Mouse (Mus musculus): ENCODE results near the gene Nell2.
"Not testable (repeated sequence)": the region's sequence is repeated elsewhere in the genome, so short reads cannot be mapped to it uniquely, and the experiment has no call there.

Nell2 gene

DNA sequence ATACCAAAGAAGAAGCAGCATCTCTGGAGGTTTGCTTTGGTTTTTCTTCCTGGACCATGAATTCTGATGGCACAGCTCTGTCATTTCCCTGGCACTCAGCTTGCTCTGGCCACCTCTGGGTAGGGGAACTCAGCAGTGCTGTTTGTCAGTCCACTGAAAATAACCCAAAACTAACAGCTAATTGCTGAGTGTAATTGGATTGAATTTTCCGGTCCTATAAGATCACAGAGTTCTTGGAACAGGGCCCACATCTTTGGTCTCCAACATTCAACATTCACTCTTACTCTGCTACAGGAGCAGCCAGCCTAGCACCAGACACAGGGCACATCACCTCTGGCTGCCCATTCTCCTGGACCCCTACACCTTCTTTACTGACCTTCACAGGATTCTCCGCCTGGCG, 287.2 kb downstream of the Nell2 start:
- no peak for DNase-seq (ENCODE audit: extremely low read depth, low read depth)

DNA sequence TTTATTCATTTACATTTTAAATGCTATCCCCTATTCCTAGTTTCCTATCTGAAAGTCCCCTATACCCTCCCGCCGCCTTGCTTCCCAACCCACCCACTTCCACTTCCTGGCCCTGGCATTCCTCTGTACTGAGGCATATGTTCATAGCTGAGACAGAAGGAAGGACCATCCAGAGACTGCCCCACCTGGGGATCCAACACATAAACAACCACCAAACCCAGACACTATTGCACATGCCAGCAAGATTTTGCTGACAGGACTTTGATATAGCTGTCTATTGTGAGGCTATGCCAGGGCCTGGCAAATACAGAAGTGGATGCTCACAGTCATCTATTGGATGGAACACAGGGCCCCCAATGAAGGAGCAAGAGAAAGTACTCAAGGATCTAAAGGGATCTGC, 291.3 kb downstream of the Nell2 start:
- not testable (repeated sequence) for DNase-seq (ENCODE audit: extremely low read depth, low read depth)

DNA sequence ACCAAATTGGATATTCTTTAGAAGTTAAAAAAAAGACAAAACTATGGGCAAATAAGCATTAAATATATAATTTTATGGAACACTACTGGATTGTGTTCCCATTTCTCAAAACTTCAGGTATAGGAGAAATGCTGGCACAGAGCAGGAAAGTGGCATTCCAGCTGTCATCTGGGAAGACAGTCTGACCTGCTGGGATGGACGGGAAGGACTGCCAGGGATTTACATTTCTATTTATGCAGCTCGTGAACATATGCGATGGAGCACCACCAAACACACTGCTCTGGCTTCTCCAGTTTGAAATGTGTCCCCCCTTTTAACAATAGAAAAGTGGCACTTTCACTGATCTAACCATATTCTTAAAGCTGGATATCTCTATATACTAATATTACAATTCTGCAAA, 291.9 kb downstream of the Nell2 start:
- no peak for DNase-seq (ENCODE audit: extremely low read depth, low read depth)

DNA sequence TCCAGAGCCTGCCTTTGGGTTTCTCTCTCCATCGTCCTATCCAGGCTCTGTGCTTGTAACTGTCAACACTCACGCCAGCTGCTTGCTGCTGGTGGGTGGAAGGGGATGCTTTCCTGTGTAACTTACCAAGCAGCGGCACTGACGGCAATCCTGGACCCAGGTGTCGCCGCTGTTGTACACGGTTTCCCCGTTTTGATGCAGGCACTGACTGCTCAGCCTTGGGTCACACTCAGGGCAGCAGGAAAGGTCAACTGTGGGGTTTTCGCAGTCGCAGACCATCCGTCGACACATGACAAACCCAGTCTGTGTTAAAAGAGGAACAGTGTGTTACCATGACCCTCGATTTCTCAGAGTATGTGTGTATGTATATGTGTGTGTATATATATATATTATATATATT, 297.2 kb downstream of the Nell2 start:
- DNase-seq (ENCODE audit: extremely low read depth, low read depth): no peak

DNA sequence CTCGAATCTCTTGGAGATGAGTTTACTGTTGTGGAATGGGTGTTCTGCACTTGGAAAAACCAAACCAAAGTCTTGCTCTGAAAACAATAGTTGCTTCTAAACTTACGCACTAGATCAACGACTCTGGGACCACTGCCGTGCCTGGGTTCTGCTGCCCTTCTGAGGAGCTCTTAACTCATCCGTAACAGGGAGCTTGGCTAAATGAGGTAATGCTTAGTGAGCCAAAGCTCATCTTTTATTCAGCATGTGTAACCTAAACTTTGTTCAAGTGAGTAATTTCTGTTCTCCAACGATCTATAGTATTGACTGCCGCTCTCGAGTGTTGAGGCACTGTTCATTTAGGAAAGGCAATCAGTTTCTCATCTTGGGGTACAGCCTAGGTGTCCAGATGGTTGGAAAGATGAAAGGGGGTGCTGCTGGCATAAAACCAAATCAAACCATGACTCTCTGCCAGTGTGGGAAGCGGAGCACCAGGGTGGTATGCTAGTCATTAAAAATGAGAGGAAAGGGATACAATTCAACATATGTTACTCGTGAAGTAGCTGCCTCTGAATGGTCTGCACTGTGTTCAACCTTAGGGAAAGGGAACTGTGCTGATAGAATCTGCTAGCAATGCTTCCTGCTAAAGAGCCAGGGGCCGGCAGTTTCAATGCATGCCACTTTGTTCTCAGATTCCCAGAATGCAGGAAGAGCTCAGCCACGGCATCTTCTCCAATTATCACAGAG, 311.6 kb downstream of the Nell2 start:
- no peak for DNase-seq (ENCODE audit: extremely low read depth, low read depth)

DNA sequence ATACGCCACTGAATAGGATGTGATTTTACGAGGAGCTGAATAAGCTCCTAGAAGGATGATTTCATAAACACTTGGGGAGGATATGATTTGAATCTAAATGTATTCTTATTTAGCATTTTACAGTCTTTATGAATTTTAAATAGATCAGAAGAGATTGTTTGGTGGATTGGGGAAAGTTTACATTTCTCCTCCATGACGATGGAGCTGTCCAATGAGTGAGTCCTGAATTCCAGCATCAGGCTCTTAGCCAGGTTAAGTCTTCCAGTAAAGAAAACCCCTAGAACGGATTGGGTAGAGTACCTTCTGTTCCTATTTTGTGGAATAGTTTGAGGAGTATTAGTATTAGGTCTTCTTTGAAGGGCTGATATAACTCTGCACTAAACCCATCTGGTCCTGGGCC, 317.8 kb downstream of the Nell2 start:
- DNase-seq (ENCODE audit: extremely low read depth, low read depth): no peak

DNA sequence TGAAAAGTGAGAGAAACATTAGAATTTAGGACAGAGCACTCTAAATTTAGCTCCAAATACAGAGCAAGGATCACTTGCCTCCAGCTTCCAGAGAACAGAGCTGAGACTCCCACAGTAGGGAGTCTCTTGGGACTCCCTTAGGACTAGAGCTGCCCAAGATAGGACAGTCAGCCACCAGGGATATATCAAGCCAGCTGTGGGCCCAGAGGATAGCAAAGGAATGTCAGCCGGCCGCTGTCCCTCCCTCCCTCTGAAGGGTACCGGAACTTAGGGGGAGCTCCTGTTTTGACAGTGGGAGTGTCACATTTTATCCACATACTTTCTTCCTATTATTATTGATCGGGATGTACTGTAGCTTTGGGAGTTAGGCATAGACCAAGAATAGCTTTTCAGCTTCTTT, 319.2 kb downstream of the Nell2 start:
- no peak for DNase-seq (ENCODE audit: extremely low read depth, low read depth)

DNA sequence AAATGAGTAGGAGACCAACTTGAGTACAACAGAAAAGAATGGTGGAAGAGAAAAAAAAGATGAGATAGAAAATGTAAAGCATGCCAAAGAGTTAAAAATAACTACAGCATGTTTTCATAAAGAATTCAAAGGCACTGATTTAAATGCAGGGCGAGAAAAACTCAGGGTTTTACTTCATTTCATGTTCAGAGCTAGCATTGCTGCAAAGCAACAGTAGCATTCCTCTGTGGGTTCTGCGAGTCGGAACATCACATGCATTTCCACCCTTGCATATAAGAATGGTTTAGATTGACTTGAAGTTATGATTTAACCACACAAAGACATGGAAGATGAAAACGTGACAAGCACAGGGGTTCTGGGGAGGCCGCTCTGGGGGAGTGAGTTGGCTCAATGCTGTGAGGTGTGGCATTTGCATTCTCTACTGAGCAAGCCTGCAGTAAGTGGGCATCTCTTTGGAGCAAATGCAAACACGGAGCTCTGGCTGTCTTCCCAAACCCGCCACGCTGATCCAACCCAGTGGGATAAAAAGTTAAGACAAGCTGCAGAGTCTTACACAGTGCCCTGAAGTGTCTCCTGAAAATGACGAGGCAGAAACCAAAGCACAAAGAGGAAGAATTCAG, 334.6 kb downstream of the Nell2 start:
- no peak for DNase-seq (ENCODE audit: extremely low read depth, low read depth)

DNA sequence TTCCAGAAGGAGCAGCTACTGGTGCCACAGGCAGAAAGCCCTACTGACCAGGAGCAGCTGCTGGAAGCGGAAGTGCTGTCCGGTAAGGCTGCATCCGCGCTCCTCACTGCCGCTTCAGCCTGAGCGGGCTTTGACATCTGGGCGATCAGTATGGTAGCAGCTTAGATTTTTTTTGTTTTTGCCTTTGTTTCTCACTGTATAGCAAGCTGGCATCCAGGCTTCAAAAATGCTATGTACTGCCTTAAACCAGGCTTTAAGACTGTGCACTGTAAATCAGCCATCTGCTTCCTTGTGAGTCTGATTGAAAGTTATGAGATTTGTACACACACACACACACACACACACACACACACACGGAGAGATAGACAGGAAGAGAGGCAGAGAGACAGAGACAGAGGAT, 335.4 kb downstream of the Nell2 start:
- no peak for DNase-seq (ENCODE audit: extremely low read depth, low read depth)

DNA sequence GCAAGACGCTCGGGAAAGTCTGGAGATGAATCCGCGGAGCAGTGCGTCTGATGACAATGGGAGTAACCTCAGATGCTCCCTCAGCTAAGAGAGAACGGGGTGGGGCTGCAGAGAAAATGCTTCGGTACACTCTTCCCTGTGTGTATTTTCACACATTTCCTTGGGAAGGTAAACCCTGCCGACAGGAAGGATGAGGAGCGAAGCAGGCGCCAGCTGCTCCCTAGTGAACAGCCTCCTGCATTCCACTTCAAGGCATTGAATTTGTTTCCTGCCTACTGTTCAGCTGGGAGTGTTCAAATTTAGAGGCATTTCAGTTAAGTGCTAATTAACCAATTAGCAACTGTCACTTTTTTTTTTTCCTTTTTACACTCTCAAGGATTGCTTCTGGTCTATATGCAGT, 342.1 kb downstream of the Nell2 start:
- no peak for DNase-seq (ENCODE audit: extremely low read depth, low read depth)

DNA sequence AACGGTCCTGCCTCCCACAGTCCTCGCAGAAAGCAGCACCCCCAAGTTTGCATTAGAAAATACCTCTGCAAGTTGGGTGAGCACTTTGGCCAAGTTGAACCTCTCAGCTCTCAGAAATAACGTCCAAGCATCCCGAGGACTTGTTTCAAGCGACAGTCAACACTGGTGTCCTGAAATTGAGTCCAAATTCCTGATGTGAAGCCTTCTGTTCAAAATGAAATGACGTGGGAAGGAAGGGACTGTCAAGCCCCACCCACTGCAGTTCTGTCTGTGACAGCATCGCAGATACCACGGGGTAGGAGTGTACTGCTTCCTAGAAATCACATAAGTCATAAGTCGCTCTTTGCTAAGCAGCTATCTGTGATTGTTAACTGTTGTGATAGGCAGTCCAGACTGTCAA, 342.9 kb downstream of the Nell2 start:
- no peak for DNase-seq (ENCODE audit: extremely low read depth, low read depth)

DNA sequence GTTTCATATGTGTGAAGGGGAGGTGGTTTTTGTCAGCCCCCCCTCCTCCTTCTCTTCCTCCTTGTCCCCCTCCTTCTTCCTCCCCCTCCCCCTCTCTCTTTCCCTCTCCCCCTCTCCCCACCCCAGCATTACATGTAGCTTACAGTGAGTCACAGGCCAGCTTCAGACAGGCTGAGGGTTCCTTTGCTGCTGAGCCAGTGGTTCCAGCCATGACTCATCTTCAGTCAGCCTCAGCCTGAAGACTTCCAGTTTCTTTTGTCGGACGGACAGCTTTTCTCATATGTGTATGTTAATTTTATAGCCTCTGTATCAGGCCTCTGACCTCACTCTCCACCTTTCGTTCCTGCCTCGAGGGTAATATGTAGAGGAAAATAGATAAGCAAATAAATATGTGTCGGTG, 344.9 kb downstream of the Nell2 start:
- DNase-seq (ENCODE audit: extremely low read depth, low read depth): no peak

DNA sequence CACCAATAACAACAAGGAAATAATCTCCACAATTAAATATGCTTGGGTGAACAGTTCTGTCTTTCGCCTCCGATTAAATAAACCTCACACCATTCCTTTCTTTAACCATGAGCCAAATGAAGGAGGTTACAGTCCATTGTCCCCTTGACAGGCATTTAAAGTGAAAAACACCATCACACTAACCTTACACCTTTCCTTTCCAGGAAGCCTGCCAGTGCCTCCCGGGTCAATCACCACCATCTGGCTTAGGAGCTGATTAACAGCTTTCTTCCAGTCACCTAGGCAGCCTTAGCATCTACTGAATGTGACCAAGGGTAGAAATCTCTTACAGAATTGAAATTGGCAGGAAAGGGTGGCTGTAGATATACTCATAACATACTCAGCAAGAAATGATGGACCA, 371.5 kb downstream of the Nell2 start:
- DNase-seq (ENCODE audit: extremely low read depth, low read depth): no peak

DNA sequence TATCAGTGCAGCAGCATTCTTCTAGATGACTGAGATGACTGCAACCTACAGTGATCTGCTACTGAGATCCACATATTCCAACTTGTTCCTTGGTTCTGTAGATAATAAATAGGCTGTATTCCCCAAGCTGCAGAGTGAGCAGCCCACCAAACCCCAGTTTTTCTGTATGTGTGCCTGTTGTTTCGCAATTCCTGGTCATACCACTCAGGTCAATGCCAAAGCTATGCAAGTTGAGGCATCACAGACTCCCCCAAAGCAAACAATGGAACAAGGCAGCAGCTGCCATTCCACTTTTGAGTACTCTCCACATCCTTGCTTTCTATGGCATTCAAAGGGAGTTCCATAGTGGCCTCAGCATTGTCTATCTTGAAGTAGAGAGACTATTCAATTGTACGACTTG, 383.2 kb downstream of the Nell2 start:
- DNase-seq (ENCODE audit: extremely low read depth, low read depth): no peak

DNA sequence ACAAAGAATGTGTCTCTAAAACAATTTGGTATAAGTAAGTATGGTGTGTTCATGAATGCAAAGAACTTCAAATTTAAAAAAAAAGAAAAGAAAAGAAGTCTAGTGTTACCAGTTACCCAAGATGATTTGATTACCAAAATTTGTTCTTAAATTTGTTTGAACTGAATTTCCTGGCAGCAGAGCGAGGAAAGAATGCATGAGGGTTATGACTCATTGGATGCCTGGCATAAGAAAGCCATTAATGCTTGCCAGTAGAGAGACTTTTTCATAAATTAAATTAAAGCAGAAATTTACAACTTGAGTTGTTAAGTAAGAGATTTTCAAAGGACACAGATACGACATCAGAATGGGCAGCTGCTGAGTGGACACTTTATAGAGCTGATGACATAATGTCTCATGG, 384.2 kb downstream of the Nell2 start:
- DNase-seq (ENCODE audit: extremely low read depth, low read depth): no peak

DNA sequence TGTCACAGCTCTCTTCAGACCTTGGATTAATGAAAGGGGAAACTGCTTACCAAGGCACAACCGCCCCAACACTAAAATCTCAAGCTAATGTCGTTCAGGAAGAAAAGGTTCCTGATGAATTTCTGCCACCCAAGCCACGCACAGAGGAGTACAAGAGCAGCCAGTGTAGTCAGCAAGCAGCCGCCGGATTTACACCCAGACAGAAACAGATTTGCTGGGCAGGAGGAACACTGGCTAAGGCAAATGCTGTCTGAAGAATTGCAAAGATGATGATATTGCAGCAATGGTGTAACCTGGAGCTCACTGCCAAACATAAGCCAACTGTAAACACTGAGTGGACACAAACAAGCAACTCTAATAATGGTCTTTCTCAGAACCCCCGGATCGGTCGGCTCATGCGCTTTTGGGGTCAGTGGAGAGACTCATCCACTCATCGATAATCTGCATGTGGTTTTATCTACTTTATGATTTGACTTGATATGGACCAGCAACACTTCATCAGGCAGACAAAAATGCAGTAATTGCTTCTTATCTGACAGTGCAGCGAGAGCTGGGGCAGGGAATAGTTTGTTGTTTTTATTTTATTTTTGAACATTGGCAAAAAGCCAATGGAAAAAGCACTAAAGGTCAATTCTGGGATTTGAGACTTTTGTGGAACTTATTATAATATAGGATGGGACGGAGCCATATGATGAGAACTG, 389.5 kb downstream of the Nell2 start:
- no peak for DNase-seq (ENCODE audit: extremely low read depth, low read depth)

DNA sequence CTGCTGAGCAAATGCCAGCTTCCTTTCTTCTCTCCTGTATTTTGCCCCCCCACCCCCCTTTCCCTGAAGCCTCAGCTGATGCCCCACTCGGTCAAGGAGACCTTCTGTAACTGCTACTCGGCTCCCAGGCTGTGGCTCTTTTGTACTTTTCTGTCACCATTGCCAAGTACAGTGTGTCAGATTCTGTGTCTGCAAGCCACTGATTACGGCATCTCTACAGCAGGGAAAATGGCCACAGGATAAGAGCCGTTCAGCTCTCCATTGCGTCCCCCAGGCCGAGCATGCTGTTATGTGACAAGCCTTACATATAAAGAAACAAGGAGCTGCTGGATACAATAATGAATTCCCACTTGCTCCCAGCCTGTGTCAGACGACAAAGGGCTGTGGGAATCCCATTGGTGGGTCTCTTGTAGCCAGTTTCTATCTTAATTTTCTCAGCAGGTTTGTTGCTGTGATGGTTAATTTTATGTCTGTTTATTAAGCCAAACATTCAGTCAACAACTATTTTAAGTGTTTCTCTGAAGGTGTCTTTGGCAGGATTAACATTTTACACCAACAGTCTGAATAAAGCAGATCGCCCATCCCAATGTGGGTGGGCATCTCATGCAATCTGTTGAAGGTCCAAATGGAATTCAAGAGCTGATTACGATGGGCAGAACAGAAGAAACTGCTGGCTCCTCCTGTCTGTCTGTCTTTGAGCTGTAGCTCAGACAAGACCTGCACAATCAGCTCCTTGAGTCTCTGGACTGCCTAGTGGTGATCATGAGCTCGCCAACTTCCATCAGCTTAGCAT, 391.1 kb downstream of the Nell2 start:
- no peak for DNase-seq (ENCODE audit: extremely low read depth, low read depth)

DNA sequence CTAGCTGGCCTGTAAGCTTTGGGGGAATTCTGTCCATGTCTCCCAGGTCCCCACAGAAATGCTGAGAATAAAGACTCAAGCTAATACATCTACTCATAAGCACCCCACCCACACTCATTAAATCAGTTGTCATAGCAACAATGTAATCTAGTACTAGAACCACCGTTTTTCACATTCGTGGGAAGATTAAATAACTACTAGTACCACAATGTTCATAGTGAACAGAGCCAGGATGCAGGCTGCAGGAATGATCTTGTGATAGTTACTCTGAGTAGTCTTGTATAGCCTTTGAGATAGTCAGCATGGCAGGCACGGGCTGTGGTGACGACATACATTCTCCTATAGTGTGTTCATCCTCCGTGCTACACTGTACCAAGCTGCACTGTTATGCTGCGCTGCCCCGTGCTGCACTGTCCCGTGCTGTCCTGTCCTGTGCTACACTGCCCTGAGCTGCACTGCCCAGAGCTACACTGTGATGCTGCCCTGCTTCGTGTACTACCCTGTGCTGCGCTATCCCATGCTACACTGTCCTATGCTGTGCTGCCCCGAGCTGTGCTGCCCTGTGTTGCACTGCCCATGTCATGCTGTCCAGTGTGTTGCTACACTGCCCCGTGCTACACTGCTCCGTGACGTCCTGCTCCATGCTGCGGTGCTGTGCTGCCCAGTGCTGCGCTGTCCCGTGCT, 392.3 kb downstream of the Nell2 start:
- no peak for DNase-seq (ENCODE audit: extremely low read depth, low read depth)

DNA sequence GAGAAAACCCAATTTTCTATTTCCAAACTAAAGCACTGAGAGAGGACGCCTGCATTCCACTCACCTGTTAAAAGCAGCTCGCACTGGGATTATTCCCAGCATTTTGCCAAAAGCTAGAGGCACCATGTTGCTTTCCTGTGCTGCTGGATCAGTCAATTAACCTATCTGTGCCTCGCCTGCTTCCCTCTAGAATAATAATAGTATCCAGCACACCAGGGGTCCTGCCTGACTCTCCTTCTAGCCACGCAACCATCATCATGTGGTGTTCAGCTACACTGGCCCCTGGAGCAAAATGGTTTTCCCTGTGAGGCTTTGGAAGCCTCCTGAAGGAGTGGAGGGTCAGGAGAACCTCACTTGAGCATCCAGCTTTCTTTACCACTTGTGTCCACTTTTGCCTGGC, 397.0 kb downstream of the Nell2 start:
- DNase-seq (ENCODE audit: extremely low read depth, low read depth): no peak

DNA sequence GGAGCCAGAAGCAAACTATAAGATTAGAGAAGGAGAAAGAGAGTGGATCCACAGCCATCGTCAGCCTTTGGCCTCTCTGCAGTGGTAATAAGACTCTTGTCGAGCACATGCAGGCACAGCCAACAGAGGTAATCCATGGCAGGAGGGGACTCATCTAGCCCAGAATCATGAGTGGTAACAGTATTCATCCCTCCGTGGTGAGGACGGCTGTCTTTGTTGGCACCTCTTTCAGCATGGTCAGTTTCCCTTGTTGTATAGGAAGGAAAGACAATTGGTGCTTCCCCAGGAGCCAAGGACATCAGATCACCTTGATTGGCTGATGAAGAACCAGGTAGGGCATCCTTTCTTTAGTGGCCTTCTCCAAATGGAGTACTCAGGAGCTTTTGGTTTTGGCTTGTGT, 419.7 kb downstream of the Nell2 start:
- no peak for DNase-seq (ENCODE audit: extremely low read depth, low read depth)

DNA sequence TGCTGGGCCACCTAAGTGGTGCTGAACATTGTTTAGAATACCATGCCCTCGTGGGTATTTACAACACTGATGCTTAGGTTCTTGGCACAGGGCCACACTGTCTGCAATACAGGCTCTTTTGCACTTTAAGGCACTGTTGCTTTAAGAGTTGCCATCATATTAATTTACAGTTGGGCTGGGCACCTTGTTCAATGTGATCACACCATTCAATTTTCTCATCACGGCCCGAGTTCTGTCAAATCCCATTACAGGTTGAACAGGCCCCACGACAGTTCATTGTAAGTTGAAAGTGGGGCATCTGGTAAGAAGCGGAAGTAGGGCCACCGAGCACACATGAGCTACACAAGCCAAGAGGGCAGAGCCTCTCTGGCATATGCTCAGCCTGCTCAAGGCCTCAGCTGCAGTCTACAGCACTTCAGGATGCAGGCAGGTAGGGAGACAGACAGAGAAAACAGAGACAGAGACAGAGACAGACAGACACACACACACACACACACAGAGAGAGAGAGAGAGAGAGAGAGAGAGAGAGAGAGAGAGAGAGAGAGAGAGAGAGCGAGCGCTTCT, 421.0 kb downstream of the Nell2 start:
- DNase-seq (ENCODE audit: extremely low read depth, low read depth): no peak

All from MEL-GATA-1-ER (cell line).